Mouse (Mus musculus) brain, embryonic 14.5 days (tissue): Measurements from ENCODE around the gene Cog7.

Experiments
- CTCF ChIP-seq: fragments of 200-500 bp; IDR thresholded peaks from 2 replicates; pipeline ENCODE4 v1.5.1; 2012; ENCODE audit warnings: inconsistent platforms, mild to moderate bottlenecking, moderate library complexity, borderline replicate concordance; ENCODE audit not compliant: insufficient read depth, insufficient read length; ENCODE audit errors: extremely low read depth
- POLR2A ChIP-seq: fragments of 200-500 bp; IDR thresholded peaks from 2 replicates; pipeline ENCODE4 v1.6.1; 2012; ENCODE audit warnings: mild to moderate bottlenecking, inconsistent platforms, borderline replicate concordance; ENCODE audit not compliant: poor library complexity, insufficient read depth, insufficient read length, severe bottlenecking; ENCODE audit errors: extremely low read depth

GRCm38 (mm10) chr7:121941016-121941415 lies 40.5 kb downstream of the Cog7 start:
- TF ChIP-seq POLR2A, result no peak
- TF ChIP-seq CTCF, result no peak
